Mouse (Mus musculus): ENCODE data around the gene Pik3c2a. TPM values are rescaled to one million over a fixed set of nuclear protein-coding genes. Genes with fewer than 3 reads are reported as not detected.

The Pik3c2a gene
- polyA plus RNA-seq, 1 experiment from 2014 or later, result 13.8 TPM

- ATAC-seq (ENCODE audit: low FRiP score, low read depth), result 0 out of 2 replicates have a peak, but pooled peaks have one; percentile 39
- H3K9ac ChIP-seq, result no peak overlapping the region
- no peak overlapping the region for H3K27ac ChIP-seq (replicated peaks)
- H3K27me3 ChIP-seq, result peaks cover 18% of the 10 kb centered on the region; the same call in 1 of the 2 replicates
- WGBS, result 2% methylated on average over 16 of the region's 16 CpGs
- no peaks in the 10 kb centered on the region for H3K36me3 ChIP-seq
- peak overlapping the region; percentile 100 for H3K4me2 ChIP-seq
- peak overlapping the region; percentile 75 for H3K4me3 ChIP-seq
- H3K9me3 ChIP-seq, result no peaks in the 10 kb centered on the region
- peaks cover 26% of the 10 kb centered on the region for H3K4me1 ChIP-seq (replicated peaks)
These were observed 134.6 kb downstream of the Pik3c2a start for GRCm38 (mm10) chr7:116308632-116308991.

DNA sequence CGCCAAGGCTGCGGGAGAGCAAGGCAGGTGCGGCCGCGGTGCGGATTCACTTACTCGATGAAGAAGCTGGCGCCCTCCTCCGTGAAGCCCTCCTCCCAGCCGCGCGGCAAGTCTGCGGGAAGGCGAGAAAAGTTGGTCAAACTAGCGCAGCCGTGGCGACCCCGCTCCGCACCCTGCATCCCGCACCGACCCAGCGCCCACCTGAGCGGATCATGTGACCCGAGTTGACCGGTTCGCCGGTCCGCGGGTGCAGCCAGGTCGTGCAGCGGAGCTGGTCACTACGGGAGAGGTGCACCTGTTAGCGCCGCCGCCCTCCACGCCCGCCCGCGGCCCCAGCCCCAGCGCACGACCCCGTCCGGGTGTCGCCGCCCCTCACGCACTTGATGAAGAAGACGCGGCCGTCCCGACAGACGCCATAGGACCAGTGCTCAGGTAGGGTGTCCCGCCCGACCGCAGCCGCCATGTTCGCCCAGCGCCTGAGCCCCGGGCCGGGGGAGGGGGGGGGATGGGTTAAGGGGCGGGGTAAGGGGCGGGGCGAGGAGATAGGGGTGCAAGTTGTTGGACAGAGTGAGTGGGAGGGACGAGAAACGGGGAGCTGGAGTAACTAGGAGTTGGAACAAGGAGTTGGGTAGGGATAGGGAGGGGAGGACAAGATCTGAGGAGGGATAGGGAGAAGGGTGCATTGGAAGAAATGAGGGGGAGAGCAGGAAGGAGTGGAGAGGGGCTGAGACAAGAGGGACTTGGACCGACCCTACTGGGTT, 135.2 kb downstream of the Pik3c2a start, which contains the start of gene Plekha7:
Gene Plekha7, minus strand, starts transcription at position 506 of the 761 bp plus-strand sequence.
- Histone ChIP-seq H3K4me1 (replicated peaks) (peaks cover 26% of the 10 kb centered on the region), H3K9me3 (no peaks in the 10 kb centered on the region), H3K27ac (replicated peaks) (peak within 1 kb of the TSS; percentile 62), H3K27me3 (peaks cover 18% of the 10 kb centered on the region; the same call in 1 of the 2 replicates), H3K9ac (peak within 1 kb of the TSS; percentile 42), H3K4me2 (peak within 1 kb of the TSS; percentile 100), H3K4me3 (peak within 1 kb of the TSS; percentile 75), H3K36me3 (no peaks in the 10 kb centered on the region)
- peak; percentile 65; the same call in 1 of the 2 replicates for ATAC-seq (ENCODE audit: low FRiP score, low read depth)
- under 1% methylated on average over 54 of the region's 65 CpGs for WGBS

DNA sequence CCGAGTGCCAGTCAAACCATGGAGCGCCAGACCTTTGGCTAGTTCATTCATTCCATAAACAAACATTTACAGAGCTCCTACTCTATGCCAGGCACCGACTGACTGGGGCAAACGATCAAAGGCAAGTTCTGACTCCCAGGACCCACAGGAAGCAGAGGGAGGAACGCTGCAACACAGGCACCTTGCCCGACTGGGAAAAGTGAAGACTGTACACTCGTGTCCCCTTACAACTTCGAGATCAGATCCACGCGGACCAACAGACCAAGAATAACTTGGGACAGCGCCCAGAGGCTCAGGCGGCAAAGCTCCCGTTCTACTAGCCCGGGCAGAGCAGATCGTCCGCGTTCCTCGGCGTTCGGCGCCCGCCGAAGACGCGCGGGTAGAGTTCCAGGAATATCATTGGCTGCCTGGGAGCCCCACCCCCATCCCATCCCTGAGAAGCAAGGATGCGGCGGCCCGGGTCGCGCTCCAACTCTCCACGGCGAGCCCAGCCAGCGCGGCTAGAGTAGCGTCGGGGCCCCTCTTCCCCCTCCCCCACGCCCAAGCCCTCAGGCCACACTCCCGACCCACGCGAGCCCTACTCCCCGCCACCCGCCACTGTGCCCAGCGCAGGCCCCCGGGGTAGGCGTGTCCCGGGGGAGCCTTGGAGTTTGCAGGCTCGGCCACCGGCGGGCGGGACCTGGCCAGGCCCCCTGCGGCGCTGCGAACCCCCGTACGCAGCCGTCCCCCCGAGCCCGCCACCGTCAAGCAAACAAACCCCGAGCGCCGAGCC, 136.0 kb downstream of the Pik3c2a start:
- Histone ChIP-seq H3K9ac (peak overlapping the region; percentile 42), H3K36me3 (no peaks in the 10 kb centered on the region), H3K27me3 (peaks cover 18% of the 10 kb centered on the region; the same call in 1 of the 2 replicates), H3K4me2 (peak overlapping the region; percentile 100), H3K9me3 (no peaks in the 10 kb centered on the region), H3K27ac (replicated peaks) (peak overlapping the region; percentile 62), H3K4me3 (peak overlapping the region; percentile 75), H3K4me1 (replicated peaks) (peaks cover 26% of the 10 kb centered on the region)
- peak; percentile 86 for ATAC-seq (ENCODE audit: low FRiP score, low read depth)
- under 1% methylated on average over 60 of the region's 63 CpGs for WGBS

DNA sequence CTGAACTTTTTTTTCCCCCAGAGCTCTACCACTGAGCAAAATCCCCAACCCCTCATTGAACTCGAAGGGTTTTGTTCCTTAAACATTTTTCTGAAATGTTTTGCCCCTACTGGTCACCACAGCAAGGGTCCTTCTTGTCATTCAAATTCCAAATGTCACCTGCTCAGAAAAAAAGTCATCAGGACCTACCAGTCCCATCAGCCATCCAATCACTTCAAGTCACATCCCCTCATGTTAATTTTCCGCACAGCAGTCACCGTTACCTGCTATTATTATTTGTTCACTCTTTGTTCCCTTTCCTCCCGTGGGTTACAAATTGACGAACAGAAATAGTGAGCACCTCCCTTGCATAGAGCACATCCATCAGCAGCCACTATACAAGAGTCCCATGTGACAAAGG, 136.6 kb downstream of the Pik3c2a start:
- Histone ChIP-seq H3K4me1 (replicated peaks) (peaks cover 26% of the 10 kb centered on the region), H3K27me3 (peaks cover 18% of the 10 kb centered on the region; the same call in 1 of the 2 replicates), H3K27ac (replicated peaks) (no peak overlapping the region), H3K36me3 (no peaks in the 10 kb centered on the region), H3K4me2 (peak overlapping the region; percentile 100), H3K9ac (no peak overlapping the region), H3K4me3 (peak overlapping the region; percentile 75), H3K9me3 (no peaks in the 10 kb centered on the region)
- 7% methylated on average over 5 of the region's 5 CpGs for WGBS
- ATAC-seq (ENCODE audit: low FRiP score, low read depth), result no peak

DNA sequence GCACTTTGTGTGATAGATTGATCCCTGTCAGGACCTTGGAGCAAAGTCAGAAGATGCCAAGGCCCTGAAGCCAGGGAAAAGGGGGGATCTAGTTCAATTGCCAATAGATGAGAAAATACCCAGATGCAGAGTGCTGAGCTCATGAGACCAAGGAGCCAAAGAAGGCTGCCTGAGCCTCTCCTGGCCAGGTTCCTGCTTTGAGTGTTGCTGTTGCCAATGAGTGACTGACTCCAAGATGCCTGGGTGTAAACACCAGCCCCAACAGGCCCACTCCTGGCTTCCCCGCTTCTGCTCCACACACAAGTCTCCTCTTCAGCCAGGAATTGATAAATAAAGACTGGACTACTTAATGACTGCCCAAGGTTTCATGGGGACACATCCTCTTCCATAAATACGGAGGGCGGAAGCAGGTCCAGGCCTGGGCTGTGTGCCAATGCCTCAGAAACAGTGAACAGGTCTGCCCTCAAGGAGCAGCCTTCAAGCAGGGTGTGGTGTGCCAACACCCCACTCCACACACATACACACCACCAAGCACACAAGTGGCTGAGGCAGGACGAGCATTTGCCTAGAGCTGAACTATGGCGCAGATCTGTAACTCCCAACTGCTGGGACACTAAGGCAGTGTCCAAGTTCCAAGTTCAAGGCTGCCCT, 141.5 kb downstream of the Pik3c2a start:
- Histone ChIP-seq H3K4me3 (no peak overlapping the region), H3K27ac (replicated peaks) (no peak overlapping the region), H3K4me2 (no peak overlapping the region), H3K4me1 (replicated peaks) (peaks cover 2% of the 10 kb centered on the region; the same call in 1 of the 2 replicates), H3K36me3 (no peaks in the 10 kb centered on the region), H3K9me3 (no peaks in the 10 kb centered on the region), H3K9ac (no peak overlapping the region), H3K27me3 (peaks cover 12% of the 10 kb centered on the region; the same call in 1 of the 2 replicates)
- 91% methylated on average over 5 of the region's 5 CpGs for WGBS
- ATAC-seq (ENCODE audit: low FRiP score, low read depth), result no peak

DNA sequence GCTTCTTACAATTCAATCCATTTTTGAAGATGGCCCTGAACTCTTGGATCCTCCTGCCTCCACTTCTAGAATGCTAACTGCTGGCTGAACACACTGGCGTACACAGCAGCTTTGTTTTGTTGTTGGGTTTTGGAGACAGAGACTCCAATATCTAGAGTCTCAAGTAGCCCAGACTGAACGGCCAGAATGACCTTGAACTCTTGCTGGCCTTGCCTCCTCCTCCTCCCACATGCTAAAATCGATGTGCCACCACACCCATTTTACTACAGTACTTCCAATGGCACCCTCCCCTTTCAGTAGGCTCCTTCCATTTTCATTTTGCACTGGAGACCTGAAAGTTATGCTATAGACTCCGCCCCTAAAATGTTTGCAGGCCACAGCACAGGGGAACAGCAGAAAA, 142.1 kb downstream of the Pik3c2a start:
- Histone ChIP-seq H3K27me3 (peaks cover 6% of the 10 kb centered on the region; the same call in 1 of the 2 replicates), H3K4me1 (replicated peaks) (no peaks in the 10 kb centered on the region), H3K9me3 (no peaks in the 10 kb centered on the region), H3K4me3 (no peak overlapping the region), H3K9ac (no peak overlapping the region), H3K4me2 (no peak overlapping the region), H3K36me3 (no peaks in the 10 kb centered on the region), H3K27ac (replicated peaks) (no peak overlapping the region)
- 87% methylated on average over 4 of the region's 4 CpGs for WGBS
- no peak for ATAC-seq (ENCODE audit: low FRiP score, low read depth)

DNA sequence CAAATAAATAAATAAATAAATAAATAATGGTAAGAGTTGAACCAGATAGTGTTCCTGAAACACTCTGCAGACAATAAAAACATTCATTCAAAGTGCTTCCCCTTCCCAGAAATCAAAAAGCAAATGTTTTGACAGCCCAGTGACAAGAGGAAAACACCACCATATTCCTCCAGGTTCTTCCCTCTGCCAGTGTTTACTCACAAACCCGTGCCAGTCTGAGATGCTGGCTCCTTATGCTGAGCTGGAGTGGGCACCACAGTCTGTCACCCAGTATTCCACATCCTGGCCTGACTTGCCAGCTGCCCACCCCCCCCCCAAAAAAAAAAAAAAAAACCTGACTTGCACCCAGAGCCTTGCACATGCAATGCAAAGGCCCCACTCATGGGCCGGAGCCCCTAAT, 144.4 kb downstream of the Pik3c2a start:
- H3K9me3 ChIP-seq, result no peaks in the 10 kb centered on the region
- H3K4me1 ChIP-seq (replicated peaks), result no peaks in the 10 kb centered on the region
- H3K36me3 ChIP-seq, result no peaks in the 10 kb centered on the region
- WGBS, result 89% methylated on average over 2 of the region's 2 CpGs
- no peak overlapping the region for H3K4me2 ChIP-seq
- H3K27ac ChIP-seq (replicated peaks), result no peak overlapping the region
- no peak overlapping the region for H3K9ac ChIP-seq
- no peak overlapping the region for H3K4me3 ChIP-seq
- ATAC-seq (ENCODE audit: low FRiP score, low read depth), result no peak
- H3K27me3 ChIP-seq, result no peaks in the 10 kb centered on the region

GRCm38 (mm10) chr7:116298389-116298788, 144.9 kb downstream of the Pik3c2a start:
- Histone ChIP-seq H3K36me3 (no peaks in the 10 kb centered on the region), H3K9me3 (no peaks in the 10 kb centered on the region), H3K4me1 (replicated peaks) (no peaks in the 10 kb centered on the region), H3K27ac (replicated peaks) (no peak overlapping the region), H3K4me3 (no peak overlapping the region), H3K27me3 (no peaks in the 10 kb centered on the region), H3K9ac (no peak overlapping the region), H3K4me2 (no peak overlapping the region)
- ATAC-seq (ENCODE audit: low FRiP score, low read depth), result no peak
- WGBS, result 70% methylated on average over 10 of the region's 10 CpGs

- no peak overlapping the region for H3K4me3 ChIP-seq
- no peaks in the 10 kb centered on the region for H3K4me1 ChIP-seq (replicated peaks)
These were observed 148.3 kb downstream of the Pik3c2a start for GRCm38 (mm10) chr7:116294961-116295360.

DNA sequence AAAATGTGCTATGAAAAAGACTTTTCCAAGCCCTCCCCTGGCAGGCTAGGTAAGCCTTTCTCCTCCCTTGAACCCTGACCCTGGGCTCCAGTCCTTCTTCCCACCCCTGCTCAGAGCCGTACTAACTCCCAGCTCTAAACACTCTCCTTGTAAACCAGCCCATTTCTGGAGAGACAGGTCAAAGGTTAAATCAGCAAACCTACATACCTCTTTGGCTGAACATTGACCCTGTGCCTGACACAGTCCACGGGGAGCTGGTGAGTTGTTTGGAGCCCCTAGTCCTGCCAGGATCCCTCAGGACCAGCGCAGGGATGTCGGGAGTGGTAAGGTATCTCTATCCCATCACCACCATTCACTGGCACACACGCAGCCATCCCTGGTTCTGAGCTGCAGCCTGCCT, 150.9 kb downstream of the Pik3c2a start:
- 57% methylated on average over 5 of the region's 5 CpGs for WGBS

More at GRCm38 (mm10) chr7:116294961-116295360, 148.3 kb downstream of the Pik3c2a start:
- ATAC-seq (ENCODE audit: low FRiP score, low read depth), result no peak
- 69% methylated on average over 3 of the region's 3 CpGs for WGBS
- no peaks in the 10 kb centered on the region for H3K36me3 ChIP-seq
- no peak overlapping the region for H3K27ac ChIP-seq (replicated peaks)
- no peaks in the 10 kb centered on the region for H3K27me3 ChIP-seq
- no peak overlapping the region for H3K9ac ChIP-seq
- no peak overlapping the region for H3K4me2 ChIP-seq
- H3K9me3 ChIP-seq, result no peaks in the 10 kb centered on the region

DNA sequence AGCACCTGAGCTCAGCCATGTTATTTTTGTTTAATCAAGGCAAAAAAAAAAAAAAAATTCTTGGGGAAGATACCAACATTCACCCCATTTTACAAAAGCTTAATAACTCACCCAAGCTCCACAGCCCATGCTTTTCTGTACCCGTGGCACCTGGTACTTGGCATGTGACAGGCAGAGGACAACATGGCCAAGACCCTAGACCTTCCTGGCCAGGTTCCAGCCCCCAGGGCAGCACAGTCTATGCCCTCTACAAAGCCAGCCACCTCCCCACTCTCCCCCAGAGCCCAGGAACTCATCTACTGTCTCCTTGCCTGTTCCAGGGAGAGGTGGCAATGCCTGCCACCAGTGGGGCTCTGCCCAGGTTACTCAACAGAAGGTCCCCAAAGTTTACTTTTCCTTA, 152.7 kb downstream of the Pik3c2a start:
- Histone ChIP-seq H3K36me3 (no peaks in the 10 kb centered on the region), H3K27ac (replicated peaks) (no peak overlapping the region), H3K4me2 (no peak overlapping the region), H3K4me1 (replicated peaks) (no peaks in the 10 kb centered on the region), H3K9ac (no peak overlapping the region), H3K9me3 (no peaks in the 10 kb centered on the region), H3K4me3 (no peak overlapping the region), H3K27me3 (no peaks in the 10 kb centered on the region)
- 76% methylated on average over 1 of the region's 1 CpGs for WGBS
- no peak for ATAC-seq (ENCODE audit: low FRiP score, low read depth)

More for the DNA sequence above, 150.9 kb downstream of the Pik3c2a start:
- H3K9ac ChIP-seq, result no peak overlapping the region
- no peak overlapping the region for H3K4me2 ChIP-seq
- no peak overlapping the region for H3K27ac ChIP-seq (replicated peaks)
- no peaks in the 10 kb centered on the region for H3K27me3 ChIP-seq
- H3K4me3 ChIP-seq, result no peak overlapping the region
- no peaks in the 10 kb centered on the region for H3K4me1 ChIP-seq (replicated peaks)
- no peaks in the 10 kb centered on the region for H3K9me3 ChIP-seq
- no peak; the same call in 1 of the 2 replicates for ATAC-seq (ENCODE audit: low FRiP score, low read depth)
- no peaks in the 10 kb centered on the region for H3K36me3 ChIP-seq

Measured in hindbrain, embryonic 15.5 days (tissue).